Mouse (Mus musculus): Measurements from ENCODE around the gene Slc4a4. TPM values are rescaled to one million over a fixed set of nuclear protein-coding genes. Genes with fewer than 3 reads are reported as not detected.

Slc4a4 gene
- polyA plus RNA-seq, 1 experiment = 13.1 TPM

DNA sequence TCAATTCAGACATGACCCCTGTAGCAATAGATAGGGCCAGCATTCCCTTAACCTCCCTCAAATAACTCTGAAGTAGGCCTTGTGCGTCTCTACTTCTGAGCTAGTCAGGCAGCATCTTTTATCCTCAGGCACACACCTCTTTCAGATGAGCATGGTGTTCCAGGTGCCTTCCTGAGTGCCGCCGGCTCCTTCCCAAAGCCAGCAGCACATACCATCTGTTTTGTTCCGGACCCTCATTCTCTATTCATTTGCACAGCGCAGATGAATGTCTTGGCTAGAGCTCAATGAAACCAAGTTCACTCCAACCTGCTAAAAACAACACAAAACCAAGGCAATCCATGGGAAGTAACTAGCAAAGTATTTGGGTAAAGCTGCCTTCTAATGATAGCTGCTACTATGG is 165.6 kb downstream of the Slc4a4 start:
- WGBS = 97% methylated on average over 5 of the region's 5 CpGs
- DNase-seq (ENCODE audit: low read depth, low spot score) = no peak

DNA sequence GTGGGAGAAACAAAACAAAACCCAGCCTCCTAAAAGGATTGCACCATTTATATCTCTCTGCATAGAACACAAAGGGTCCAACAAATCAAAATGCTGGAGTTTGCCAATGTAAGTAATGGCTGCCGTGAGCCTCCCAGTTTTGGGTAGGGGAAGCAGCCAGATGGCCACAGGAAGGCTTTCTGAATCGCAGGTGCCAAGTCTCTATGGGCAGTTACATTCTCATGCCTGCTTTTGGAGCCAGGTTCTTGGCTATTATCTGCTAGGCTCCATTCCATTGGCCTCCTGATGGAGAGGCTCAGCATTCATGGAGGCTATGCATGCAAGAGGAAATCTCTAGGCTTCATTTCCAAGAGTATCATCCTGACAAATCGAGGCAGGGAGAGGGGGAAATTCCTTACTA is 169.0 kb downstream of the Slc4a4 start:
- DNase-seq (ENCODE audit: low read depth, low spot score) = no peak
- WGBS = 91% methylated on average over 3 of the region's 3 CpGs

GRCm38 (mm10) chr5:89056370-89056769 is 169.8 kb downstream of the Slc4a4 start:
- WGBS = 88% methylated on average over 2 of the region's 2 CpGs

GRCm38 (mm10) chr5:89061097-89061496 is 174.5 kb downstream of the Slc4a4 start:
- no peak for DNase-seq (ENCODE audit: low read depth, low spot score)
- WGBS = 73% methylated on average over 9 of the region's 9 CpGs

More at GRCm38 (mm10) chr5:89056370-89056769, 169.8 kb downstream of the Slc4a4 start:
- no peak for DNase-seq (ENCODE audit: low read depth, low spot score)

- DNase-seq (ENCODE audit: low read depth, low spot score) = no peak
- WGBS = 67% methylated on average over 5 of the region's 5 CpGs
Measured at GRCm38 (mm10) chr5:89062286-89062685, 175.7 kb downstream of the Slc4a4 start.

- DNase-seq (ENCODE audit: low read depth, low spot score) = no peak
- 60% methylated on average over 4 of the region's 4 CpGs for WGBS
Measured at GRCm38 (mm10) chr5:89067111-89067510, 180.5 kb downstream of the Slc4a4 start.

DNA sequence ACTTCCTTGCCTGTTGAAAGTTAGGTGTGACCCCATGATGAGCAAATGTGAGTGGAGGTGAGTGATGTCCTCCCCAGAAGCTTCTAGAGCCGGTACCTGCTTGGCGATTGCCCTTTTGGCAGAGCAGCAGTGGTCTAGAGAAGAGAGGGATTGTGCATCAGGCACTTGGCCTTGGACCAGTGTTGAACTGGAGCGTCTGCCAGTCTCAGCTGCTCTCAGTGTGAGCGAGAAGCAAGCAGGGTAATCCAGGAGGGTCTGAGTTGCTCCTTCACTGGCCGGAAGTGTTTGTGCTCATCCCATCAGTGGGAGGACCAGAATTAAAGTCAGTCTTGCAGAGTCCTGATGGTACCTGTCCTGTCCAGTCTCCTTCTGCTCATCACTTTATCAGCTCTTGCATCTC is 181.5 kb downstream of the Slc4a4 start:
- DNase-seq (ENCODE audit: low read depth, low spot score) = no peak
- WGBS = 95% methylated on average over 5 of the region's 5 CpGs

- no peak for DNase-seq (ENCODE audit: low read depth, low spot score)
- WGBS = 81% methylated on average over 3 of the region's 3 CpGs
Measured at GRCm38 (mm10) chr5:89070051-89070450, 183.4 kb downstream of the Slc4a4 start.

DNA sequence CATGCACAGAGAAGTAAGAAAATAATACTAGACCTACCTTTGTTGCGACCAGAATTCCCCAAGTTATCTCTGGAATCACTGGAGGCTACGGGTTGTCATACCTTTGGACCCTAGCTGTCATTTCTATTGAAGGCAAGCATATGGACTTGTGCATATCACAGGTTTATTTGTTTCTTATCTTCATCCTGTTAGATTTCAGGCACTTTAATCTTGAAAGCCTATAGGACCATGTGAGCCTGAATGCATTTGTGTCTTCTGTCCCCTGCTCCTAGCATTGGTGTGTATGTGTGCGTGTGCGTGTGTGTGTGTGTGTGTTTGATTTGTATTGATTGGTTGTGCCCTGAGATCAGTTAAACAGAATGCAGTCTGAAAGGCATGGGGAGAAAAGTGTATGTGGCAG is 185.3 kb downstream of the Slc4a4 start:
- no peak for DNase-seq (ENCODE audit: low read depth, low spot score)
- WGBS = 95% methylated on average over 4 of the region's 4 CpGs

DNA sequence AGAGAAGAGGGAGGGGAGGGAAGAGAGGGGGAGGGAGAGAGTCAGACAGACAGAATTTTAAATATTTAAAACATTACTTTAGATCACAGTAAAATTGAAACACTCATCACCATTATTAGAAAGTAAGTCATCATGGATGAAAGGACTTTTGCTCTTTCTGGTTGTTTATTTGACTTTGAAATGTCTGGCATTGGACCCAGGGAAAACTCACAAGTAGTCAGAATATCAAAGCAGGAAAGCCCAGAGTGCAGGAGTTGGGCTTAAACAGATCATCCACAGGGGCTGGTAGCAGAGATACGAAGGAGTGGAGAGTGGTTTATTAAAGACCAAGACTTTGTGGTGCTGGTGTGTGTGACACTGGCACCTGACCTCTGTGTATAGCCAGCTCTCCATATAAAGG is 191.1 kb downstream of the Slc4a4 start:
- WGBS = 78% methylated on average over 1 of the region's 1 CpGs
- no peak for DNase-seq (ENCODE audit: low read depth, low spot score)

DNA sequence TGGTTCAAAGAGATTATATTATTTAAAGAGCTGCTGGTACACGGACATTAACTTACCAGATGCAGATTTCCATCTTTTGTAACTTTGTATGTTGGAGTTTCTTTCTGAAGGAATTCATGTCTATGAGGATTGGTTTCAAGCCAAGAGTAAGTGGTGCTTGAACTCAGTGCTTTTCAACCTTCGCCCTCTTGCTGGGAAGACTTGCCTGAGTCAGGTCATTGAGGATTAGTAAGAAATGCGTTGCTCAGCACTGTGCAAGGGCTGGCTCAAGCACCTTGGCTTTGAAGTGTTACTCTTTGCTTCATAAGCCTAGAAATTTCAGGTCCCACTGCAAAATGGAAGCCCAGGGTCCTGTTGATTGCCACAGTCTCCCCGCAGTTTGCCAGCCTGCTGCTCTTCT is 196.9 kb downstream of the Slc4a4 start:
- 84% methylated on average over 4 of the region's 4 CpGs for WGBS
- DNase-seq (ENCODE audit: low read depth, low spot score) = no peak

- no peak for DNase-seq (ENCODE audit: low read depth, low spot score)
- 95% methylated on average over 7 of the region's 7 CpGs for whole genome bisulfite sequencing
Measured at GRCm38 (mm10) chr5:89087916-89088315, 201.3 kb downstream of the Slc4a4 start.

DNA sequence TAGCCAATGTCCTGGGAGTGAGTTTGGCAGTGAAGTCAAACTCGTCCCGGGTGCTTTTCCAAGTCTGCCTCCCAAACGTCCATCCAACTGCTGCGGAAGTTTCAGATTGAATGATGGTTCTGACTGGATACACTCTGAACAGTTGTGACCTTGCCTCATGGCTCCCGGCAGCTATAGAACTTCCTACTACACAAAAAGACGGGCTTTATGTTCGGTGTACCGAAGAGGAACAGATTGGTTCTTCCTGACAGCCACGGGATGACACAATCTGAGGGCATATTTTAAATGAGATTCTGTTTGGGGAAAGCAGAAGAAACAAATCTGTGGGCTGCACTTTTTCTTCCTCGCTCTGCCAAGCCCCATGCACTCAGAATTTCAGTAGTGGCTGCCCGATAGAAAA is 201.8 kb downstream of the Slc4a4 start:
- DNase-seq (ENCODE audit: low read depth, low spot score) = no peak
- 86% methylated on average over 11 of the region's 11 CpGs for WGBS

- no peak for DNase-seq (ENCODE audit: low read depth, low spot score)
- 87% methylated on average over 3 of the region's 3 CpGs for WGBS
Measured at GRCm38 (mm10) chr5:89090131-89090530, 203.5 kb downstream of the Slc4a4 start.

DNA sequence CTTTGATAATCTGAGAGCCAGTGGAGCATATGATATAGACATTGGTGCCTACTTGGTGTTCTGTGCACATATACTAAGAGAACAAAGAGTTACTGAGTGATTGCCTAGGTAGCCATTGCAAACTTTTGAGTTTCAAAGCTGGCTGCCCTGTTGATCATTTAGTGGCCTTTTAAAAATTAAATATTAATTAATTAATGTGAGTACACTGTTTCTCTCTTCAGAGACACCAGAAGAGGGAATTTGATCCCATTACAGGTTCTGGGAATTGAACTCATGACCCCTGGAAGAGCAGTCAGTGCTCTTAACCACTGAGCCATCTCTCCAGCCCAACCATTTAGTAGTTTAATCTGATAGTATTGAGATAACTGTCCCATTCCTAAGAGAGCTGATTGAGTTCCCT is 209.8 kb downstream of the Slc4a4 start:
- no peak for DNase-seq (ENCODE audit: low read depth, low spot score)

DNA sequence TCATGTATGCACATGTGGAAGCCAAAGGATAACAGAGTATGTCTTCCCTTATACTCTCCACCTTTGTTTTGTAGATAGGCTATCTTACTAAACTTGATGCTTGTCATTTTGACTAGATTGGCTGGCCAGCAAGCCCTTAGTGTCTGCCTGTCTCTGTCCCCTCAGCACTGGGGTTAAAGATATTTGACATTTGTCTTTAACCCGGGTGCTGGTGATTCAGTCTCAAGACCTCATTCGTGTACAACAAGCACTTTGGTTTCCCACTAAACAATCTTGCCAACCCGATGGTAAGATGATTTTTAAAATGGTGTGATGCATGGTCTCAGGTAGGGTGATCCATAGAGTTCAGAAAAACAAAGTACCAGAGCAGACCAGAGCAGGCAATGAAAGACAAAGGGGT is 210.7 kb downstream of the Slc4a4 start:
- DNase-seq (ENCODE audit: low read depth, low spot score) = no peak
- WGBS = 92% methylated on average over 3 of the region's 3 CpGs

- DNase-seq (ENCODE audit: low read depth, low spot score) = no peak
- 84% methylated on average over 4 of the region's 4 CpGs for WGBS
Measured at GRCm38 (mm10) chr5:89098121-89098520, 211.5 kb downstream of the Slc4a4 start.

DNA sequence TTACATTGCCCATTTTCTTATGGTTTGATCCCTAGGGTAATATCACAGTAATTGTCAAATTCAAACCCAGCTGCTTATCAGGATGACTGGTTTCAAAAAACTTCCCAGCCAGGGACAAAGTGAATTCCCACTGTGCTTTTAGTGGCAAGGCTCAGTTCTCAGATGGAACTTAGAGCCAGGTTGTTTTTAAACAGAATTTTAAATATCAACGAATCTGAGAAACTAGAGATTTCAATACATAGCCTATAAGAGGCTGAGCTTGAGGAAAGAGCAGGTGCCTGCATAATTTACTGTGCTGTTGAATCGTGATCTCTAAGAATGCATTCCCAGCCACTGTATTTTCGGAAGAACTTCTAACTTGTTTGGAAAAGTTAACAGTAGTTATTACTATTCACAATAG is 213.3 kb downstream of the Slc4a4 start:
- DNase-seq (ENCODE audit: low read depth, low spot score) = no peak
- WGBS = 84% methylated on average over 3 of the region's 3 CpGs

- no peak for DNase-seq (ENCODE audit: low read depth, low spot score)
- WGBS = 72% methylated on average over 4 of the region's 4 CpGs
Measured at GRCm38 (mm10) chr5:89102560-89102959, 215.9 kb downstream of the Slc4a4 start.

DNA sequence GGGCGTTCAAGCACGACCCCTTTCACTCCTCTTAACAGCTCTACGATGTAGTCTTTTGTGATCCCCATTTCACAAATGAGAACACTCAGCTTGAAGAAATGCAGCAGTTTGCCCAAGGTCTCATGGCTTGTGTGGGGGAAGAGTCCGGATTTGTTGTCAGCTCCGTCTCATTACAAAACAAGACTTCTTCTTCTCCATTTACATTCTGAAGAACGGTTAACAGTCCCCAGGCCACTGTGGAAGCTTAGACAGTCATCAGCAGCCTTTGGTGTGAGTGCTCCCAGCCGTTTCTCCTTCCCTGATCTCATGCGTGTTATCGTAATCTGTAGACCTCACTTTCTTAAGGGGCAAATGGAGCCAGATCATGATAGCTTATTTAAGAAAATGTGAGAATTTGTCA is 218.7 kb downstream of the Slc4a4 start:
- 90% methylated on average over 9 of the region's 9 CpGs for WGBS
- no peak for DNase-seq (ENCODE audit: low read depth, low spot score)

DNA sequence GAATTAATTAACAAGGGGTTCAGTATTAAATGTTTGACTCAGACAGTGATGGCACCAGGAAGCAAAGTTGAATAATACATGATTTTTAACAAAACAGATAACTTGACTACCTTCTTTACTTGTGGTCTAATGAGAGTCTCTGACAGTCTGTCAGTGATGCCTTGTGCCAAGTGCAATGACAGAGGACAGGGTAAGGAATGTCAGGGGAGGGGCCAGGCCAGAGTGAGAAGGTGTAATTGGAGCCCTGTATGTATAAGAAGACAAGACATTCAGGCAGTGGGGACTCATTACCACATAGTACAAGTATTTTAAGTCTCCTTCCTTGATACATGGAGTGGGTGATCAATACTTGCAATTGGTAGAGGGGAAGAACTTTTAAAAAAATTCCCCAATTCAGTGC is 219.6 kb downstream of the Slc4a4 start:
- DNase-seq (ENCODE audit: low read depth, low spot score) = no peak

DNA sequence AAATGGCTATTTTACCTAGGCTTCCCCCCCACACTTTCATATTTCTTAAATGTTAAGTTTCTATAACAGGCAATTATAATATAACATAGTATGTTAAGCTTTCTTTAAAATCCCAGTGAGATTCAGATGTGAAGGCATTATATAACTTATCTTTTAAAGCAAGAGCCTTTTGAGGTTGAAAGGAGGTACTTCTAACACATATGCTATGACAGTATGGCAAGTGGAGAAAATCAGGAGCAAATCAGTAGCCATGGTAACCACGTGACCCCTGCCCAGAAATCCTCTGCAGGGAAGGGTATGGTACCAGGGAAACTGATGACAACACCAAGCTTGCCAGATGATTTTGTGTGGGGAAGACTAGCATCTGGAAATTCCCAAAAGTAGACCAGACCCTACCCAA is 222.2 kb downstream of the Slc4a4 start:
- DNase-seq (ENCODE audit: low read depth, low spot score) = no peak
- 89% methylated on average over 1 of the region's 1 CpGs for WGBS

DNA sequence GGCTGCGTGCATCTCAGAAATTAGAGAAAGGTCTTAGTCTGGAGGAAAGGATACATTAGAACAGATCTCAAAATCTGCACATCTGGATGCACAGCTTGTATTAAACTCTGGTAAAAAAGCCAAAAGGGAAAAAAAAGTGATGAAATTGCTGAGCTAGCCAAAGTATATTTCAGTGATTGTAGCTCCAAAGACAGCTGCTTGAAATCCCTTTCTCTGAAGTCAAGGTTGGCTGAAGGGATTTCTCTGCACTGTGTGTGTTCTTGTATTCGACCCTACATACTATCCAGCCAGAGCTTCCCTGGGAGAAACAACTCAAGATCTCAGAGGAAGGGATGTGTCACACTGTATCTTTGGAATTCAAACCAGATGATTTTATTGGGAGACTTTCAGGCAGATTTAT is 223.2 kb downstream of the Slc4a4 start:
- WGBS = 76% methylated on average over 2 of the region's 2 CpGs
- DNase-seq (ENCODE audit: low read depth, low spot score) = no peak

All from large intestine, adult 2 months (tissue).